Mouse (Mus musculus): ENCODE measurements around the gene Pdzrn3. TPM values are rescaled to one million over a fixed set of nuclear protein-coding genes. Genes with fewer than 3 reads are reported as not detected.

The Pdzrn3 gene
- polyA plus RNA-seq, 1 experiment from 2014 or later: 0.46 TPM

DNA sequence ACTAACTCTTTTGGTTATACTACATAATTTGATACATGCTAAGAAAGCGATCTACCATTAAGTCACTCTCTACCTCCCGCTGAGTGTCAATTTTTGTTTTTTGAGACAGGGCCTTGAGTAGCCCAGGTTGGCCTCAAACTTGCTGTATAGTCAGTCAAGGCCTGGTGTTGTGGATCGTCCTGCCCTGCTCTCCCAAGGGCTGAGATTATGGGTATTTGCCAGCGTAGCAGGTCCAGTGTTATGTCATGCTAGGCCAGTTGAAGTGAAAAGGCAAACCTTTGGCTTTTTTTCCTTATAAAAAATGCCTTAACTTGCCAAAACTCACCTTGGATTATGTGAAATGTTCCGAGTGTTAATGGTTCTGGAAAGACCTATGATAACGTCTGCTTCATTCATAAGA lies 274.2 kb downstream of the Pdzrn3 start:
- WGBS (ENCODE audit: insufficient replicate concordance): 58% methylated on average over 6 of the region's 6 CpGs
- Histone ChIP-seq H3K4me2 (no peak overlapping the region), H3K27me3 (no peaks in the 10 kb centered on the region), H3K27ac (replicated peaks) (no peak overlapping the region), H3K9ac (no peak overlapping the region), H3K36me3 (replicated peaks) (no peaks in the 10 kb centered on the region), H3K4me3 (replicated peaks) (no peak overlapping the region), H3K9me3 (replicated peaks) (no peaks in the 10 kb centered on the region), H3K4me1 (replicated peaks) (no peaks in the 10 kb centered on the region)
- ATAC-seq (ENCODE audit: insufficient read depth): no peak

DNA sequence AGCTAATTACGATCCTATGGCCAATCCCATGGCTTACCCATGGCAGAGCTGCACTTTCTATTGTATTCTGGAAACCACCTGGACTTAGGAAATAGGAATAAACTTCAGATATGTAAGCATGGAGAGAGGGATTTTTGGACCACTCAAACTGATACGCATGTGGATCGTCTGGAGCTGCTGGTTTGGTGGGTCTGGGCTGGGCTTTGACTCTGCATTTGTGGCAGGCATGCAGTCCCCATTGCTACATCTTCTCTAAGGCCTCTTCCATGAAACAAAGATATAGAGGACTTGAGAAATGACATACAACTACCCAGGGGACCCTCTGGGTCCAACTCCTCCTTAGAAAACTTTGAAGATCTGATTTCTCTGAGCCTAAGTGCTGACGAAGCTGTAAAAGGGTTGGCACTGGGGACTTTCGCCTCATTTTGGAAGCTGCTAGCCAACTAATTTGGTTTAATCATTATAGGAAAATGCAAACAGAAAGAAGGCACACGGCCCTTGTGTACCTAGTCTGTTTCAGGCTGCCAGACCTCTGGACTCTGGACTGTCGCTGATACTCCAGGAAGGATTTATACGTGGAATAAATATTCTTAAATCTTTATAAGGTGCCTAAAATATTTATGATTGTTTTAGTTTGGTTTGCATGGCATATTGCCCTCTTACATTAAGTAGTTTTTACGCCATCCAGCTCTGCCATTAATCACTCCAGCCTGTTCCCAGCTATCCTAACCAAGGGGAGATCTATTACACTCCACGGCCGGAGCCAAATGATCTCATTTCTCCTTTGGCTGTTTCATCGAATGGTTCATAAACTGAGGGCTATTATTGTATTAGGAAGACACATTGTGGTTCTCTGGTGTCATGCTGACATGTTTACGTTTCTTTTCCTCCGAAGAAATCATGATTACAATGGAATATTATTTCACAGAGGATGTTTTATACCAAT lies 275.7 kb downstream of the Pdzrn3 start:
- Histone ChIP-seq H3K4me2 (peak overlapping the region; percentile 21; the same call in 1 of the 2 replicates), H3K36me3 (replicated peaks) (no peaks in the 10 kb centered on the region), H3K9ac (no peak overlapping the region), H3K4me1 (replicated peaks) (no peaks in the 10 kb centered on the region), H3K9me3 (replicated peaks) (no peaks in the 10 kb centered on the region), H3K27me3 (no peaks in the 10 kb centered on the region), H3K27ac (replicated peaks) (peak overlapping the region; percentile 53; the same call in 1 of the 2 replicates), H3K4me3 (replicated peaks) (no peak overlapping the region)
- WGBS (ENCODE audit: insufficient replicate concordance): 54% methylated on average over 14 of the region's 14 CpGs
- ATAC-seq (ENCODE audit: insufficient read depth): peak; percentile 77

Data from liver, embryonic 15.5 days (tissue).